Mouse (Mus musculus) right cerebral cortex, postnatal 10 days (tissue): ENCODE results near the gene Meis1.

Experiments used
- DNase-seq, 2 experiments: peaks; one replicate each; pipeline ENCODE4 v3.0.0; 2021; ENCODE audit warnings: low spot score in 2 of 2

Gene Meis1

GRCm38 (mm10) chr11:18905431-18905830, 113.4 kb downstream of the Meis1 start:
- DNase-seq = no peak

- DNase-seq = no peak
Measured at GRCm38 (mm10) chr11:18904880-18905279, 113.9 kb downstream of the Meis1 start.

GRCm38 (mm10) chr11:18904285-18904684, 114.5 kb downstream of the Meis1 start:
- no peak for DNase-seq

GRCm38 (mm10) chr11:18900489-18900888, 118.3 kb downstream of the Meis1 start:
- DNase-seq = no peak

GRCm38 (mm10) chr11:18898862-18899261, 119.9 kb downstream of the Meis1 start:
- DNase-seq = no peak

- DNase-seq = no peak
Measured at GRCm38 (mm10) chr11:18897921-18898646, 120.7 kb downstream of the Meis1 start.

GRCm38 (mm10) chr11:18897250-18897649, 121.5 kb downstream of the Meis1 start:
- DNase-seq = no peak

- DNase-seq = no peak
Measured at GRCm38 (mm10) chr11:18892470-18892869, 126.3 kb downstream of the Meis1 start.

GRCm38 (mm10) chr11:18889139-18889538, 129.6 kb downstream of the Meis1 start:
- no peak for DNase-seq

- no peak for DNase-seq
Measured at GRCm38 (mm10) chr11:18888651-18889050, 130.1 kb downstream of the Meis1 start.

- no peak for DNase-seq
Measured at GRCm38 (mm10) chr11:18885729-18886325, 133.0 kb downstream of the Meis1 start.

GRCm38 (mm10) chr11:18885036-18885728, 133.6 kb downstream of the Meis1 start:
- DNase-seq = no peak

GRCm38 (mm10) chr11:18883987-18884386, 134.8 kb downstream of the Meis1 start:
- DNase-seq = no peak

GRCm38 (mm10) chr11:18883507-18883881, 135.3 kb downstream of the Meis1 start:
- DNase-seq = no peak

- no peak for DNase-seq
Measured at GRCm38 (mm10) chr11:18882747-18883506, 135.9 kb downstream of the Meis1 start.

- DNase-seq = no peak
Measured at GRCm38 (mm10) chr11:18882315-18882714, 136.5 kb downstream of the Meis1 start.

GRCm38 (mm10) chr11:18880806-18881205, 138.0 kb downstream of the Meis1 start:
- DNase-seq = no peak

GRCm38 (mm10) chr11:18879456-18879818, 139.3 kb downstream of the Meis1 start:
- no peak for DNase-seq

- no peak for DNase-seq
Measured at GRCm38 (mm10) chr11:18878748-18879455, 139.9 kb downstream of the Meis1 start.

GRCm38 (mm10) chr11:18878016-18878415, 140.8 kb downstream of the Meis1 start:
- peak; percentile 54 to 55 for DNase-seq

GRCm38 (mm10) chr11:18877626-18878011, 141.2 kb downstream of the Meis1 start:
- peak; percentile 70 to 74 for DNase-seq
